Comparison of ENCODE assay signal across 9 mouse cellular contexts in the genomic region with DNA sequence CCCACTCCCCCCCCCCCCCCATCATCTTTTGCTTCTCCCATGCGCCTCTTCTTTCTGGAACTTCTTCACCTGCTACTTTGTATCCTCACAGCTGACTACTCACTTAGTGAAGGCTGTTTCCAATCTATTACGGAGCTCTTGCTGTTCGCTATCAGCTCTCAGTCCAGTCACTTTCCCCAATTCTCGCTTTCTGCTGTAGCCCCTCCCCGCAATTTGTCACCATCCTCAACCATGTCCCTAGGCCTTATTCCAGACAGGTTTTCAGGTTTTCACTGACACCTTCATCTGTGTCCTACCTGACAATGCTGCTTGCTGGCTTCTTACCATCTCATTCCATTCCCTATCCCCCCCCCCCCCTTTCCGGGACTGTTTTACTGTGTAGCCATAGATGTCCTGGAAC. TPM values are rescaled to one million over a fixed set of nuclear protein-coding genes. Genes with fewer than 3 reads are reported as not detected.
DNase-seq lines count a peak whose midpoint lies in the region; ATAC-seq and TF ChIP-seq lines count a peak whose summit lies in the region.
"Had no signal": no experiment of that assay in that cellular context is flagged by ENCODE, and none has a peak within 500 bp of the region (broad histone marks: within the 10 kb centered on the region; RNA-seq: fewer than 3 reads in every experiment).

No protein-coding gene starts in this region.

- TF ChIP-seq POLR2A in heart, adult 2 months (IDR thresholded peaks at IDR 0.05; ENCODE audit: insufficient read depth, low read depth, low read length) = no peak

- H3K27me3 ChIP-seq in heart, adult 2 months (ENCODE audit: control insufficient read depth, insufficient read depth, low read length) = no peaks in the 10 kb centered on the region
- no peaks in the 10 kb centered on the region for H3K27me3 ChIP-seq in G1E (ENCODE audit: insufficient read depth, low read length)
- H3K27me3 ChIP-seq in forebrain, embryonic 16.5 days (replicated peaks; ENCODE audit: control insufficient read depth, insufficient read depth, low read length) = no peaks in the 10 kb centered on the region
- no peaks in the 10 kb centered on the region for H3K27me3 ChIP-seq in liver, postnatal 0 days (ENCODE audit: insufficient read depth, low read length)

- ATAC-seq in G1E (ENCODE audit: extremely low read depth, insufficient number of reproducible peaks, low FRiP score, poor library complexity, severe bottlenecking) = no peak
- ATAC-seq in forebrain, embryonic 16.5 days = no peak
- ATAC-seq in liver, postnatal 0 days = no peak

- intact Hi-C loops in heart, adult 2 months (cut with DNase I) = loop anchor here (5.0 kb wide), 1 partner anchor 105 kb away; the partner anchor contains the start of gene Sbf1
- intact Hi-C loops in heart, postnatal 10 days (cut with DNase I) = loop anchor here (5.0 kb wide), 1 partner anchor 135 kb away; the partner anchor contains the start of gene Trabd

- DNase-seq in heart, adult 2 months = no peak
- DNase-seq in heart, postnatal 10 days = no peak
- no peak for DNase-seq in G1E (ENCODE audit: low spot score)
- DNase-seq in liver, postnatal 0 days = no peak
- no peak for DNase-seq in right cerebral cortex, adult 18-20 months
- no peak for DNase-seq in embryo, embryonic 10.5 days (ENCODE audit: low spot score)
- DNase-seq in c-Kit-positive CD71-positive TER-119-positive erythroid progenitor cells, embryonic 14.5 days (ENCODE audit: low spot score) = no peak
- DNase-seq: lung, postnatal 4 days had no signal

- H3K27ac ChIP-seq in heart, adult 2 months = no peak overlapping the region; the same call in 1 of the 2 replicates
- no peak overlapping the region for H3K27ac ChIP-seq in forebrain, embryonic 16.5 days (ENCODE audit: low read length)
- peak overlapping the region; percentile 98 for H3K27ac ChIP-seq in liver, postnatal 0 days (ENCODE audit: low read depth)

- peak overlapping the region; percentile 70 for H3K4me2 ChIP-seq in forebrain, embryonic 16.5 days (ENCODE audit: low read length)
- peak overlapping the region; percentile 87 for H3K4me2 ChIP-seq in liver, postnatal 0 days (ENCODE audit: low read depth, low read length)

- H3K4me3 ChIP-seq in heart, adult 2 months = peak overlapping the region; percentile 100
- peak overlapping the region; percentile 99; the same call in 1 of the 2 replicates for H3K4me3 ChIP-seq in G1E (ENCODE audit: low read depth, low read length)
- H3K4me3 ChIP-seq in forebrain, embryonic 16.5 days (replicated peaks; ENCODE audit: low read length) = peak overlapping the region; percentile 97
- peak overlapping the region; percentile 98 for H3K4me3 ChIP-seq in liver, postnatal 0 days (ENCODE audit: low read depth, low read length)

- H3K36me3 ChIP-seq in heart, adult 2 months (ENCODE audit: control insufficient read depth, insufficient read depth, low read length) = peaks cover 6% of the 10 kb centered on the region
- H3K36me3 ChIP-seq in G1E (replicated peaks) = peaks cover 13% of the 10 kb centered on the region
- H3K36me3 ChIP-seq in forebrain, embryonic 16.5 days (ENCODE audit: control insufficient read depth, insufficient read depth) = peaks cover 10% of the 10 kb centered on the region
- peaks cover 5% of the 10 kb centered on the region; the same call in 1 of the 2 replicates for H3K36me3 ChIP-seq in liver, postnatal 0 days (replicated peaks; ENCODE audit: insufficient read depth, low read length)

- peaks cover 7% of the 10 kb centered on the region for H3K4me1 ChIP-seq in heart, adult 2 months (ENCODE audit: control insufficient read depth, insufficient read depth, low read length)
- H3K4me1 ChIP-seq in G1E (ENCODE audit: insufficient read depth, low read depth, low read length) = peaks cover 64% of the 10 kb centered on the region
- peaks cover 28% of the 10 kb centered on the region for H3K4me1 ChIP-seq in forebrain, embryonic 16.5 days (replicated peaks; ENCODE audit: control insufficient read depth, insufficient read depth, low read length)
- peaks cover 29% of the 10 kb centered on the region for H3K4me1 ChIP-seq in liver, postnatal 0 days (ENCODE audit: insufficient read depth)

- no peak for TF ChIP-seq CTCF in heart, adult 2 months (IDR thresholded peaks at IDR 0.05)
- TF ChIP-seq CTCF in G1E (IDR thresholded peaks at IDR 0.05; ENCODE audit: low read depth, low read length) = no peak
- no peak for TF ChIP-seq CTCF in liver, postnatal 0 days (IDR thresholded peaks at IDR 0.05; ENCODE audit: low read depth)

- 0 out of 2 replicates have a peak, but pooled peaks cover 2% of the 10 kb centered on the region for H3K79me2 ChIP-seq in heart, adult 2 months (replicated peaks; ENCODE audit: control insufficient read depth, insufficient read depth, low read length)

- H3K9me3 ChIP-seq in G1E (replicated peaks) = peaks cover 4% of the 10 kb centered on the region
- no peaks in the 10 kb centered on the region for H3K9me3 ChIP-seq in forebrain, embryonic 16.5 days (ENCODE audit: control insufficient read depth, low read length)
- 0 out of 2 replicates have a peak, but pooled peaks cover 2% of the 10 kb centered on the region for H3K9me3 ChIP-seq in liver, postnatal 0 days (ENCODE audit: low read length)

- peak overlapping the region; percentile 97; the same call in 1 of the 2 replicates for H3K9ac ChIP-seq in heart, adult 2 months (ENCODE audit: low read depth, low read length)
- peak overlapping the region; percentile 100 for H3K9ac ChIP-seq in forebrain, embryonic 16.5 days (replicated peaks; ENCODE audit: low read depth, low read length)
- H3K9ac ChIP-seq in liver, postnatal 0 days (replicated peaks) = peak overlapping the region; percentile 100

- TF ChIP-seq EP300 in heart, adult 2 months (IDR thresholded peaks at IDR 0.05; ENCODE audit: insufficient read depth, low read depth, low read length) = no peak
- TF ChIP-seq EP300 in liver, postnatal 0 days (IDR thresholded peaks at IDR 0.05; ENCODE audit: low read depth) = no peak

- WGBS in heart, adult 2 months = 69% methylated on average over 6 of the region's 6 CpGs
- WGBS in forebrain, embryonic 16.5 days = 50% methylated on average over 6 of the region's 6 CpGs
- WGBS in liver, postnatal 0 days (ENCODE audit: insufficient replicate concordance) = 59% methylated on average over 6 of the region's 6 CpGs

RNA-seq across cellular contexts. Expression of gene Ppp6r2, which starts 1.1 kb away (rescaled TPM):
- total RNA-seq in heart, adult 2 months (2021) = 10 to 100 TPM; 66.7 to 79.0 TPM
- 73.2 and 107 TPM in 2 replicates for polyA plus RNA-seq in heart, adult 2 months (2012; rRNA removed)
- 10 to 100 TPM; 59.5 to 60.6 TPM for total RNA-seq in heart, postnatal 10 days (2021)
- total RNA-seq in G1E (2014; fragmentation: Nextera tagmentation) = 47.6 and 65.5 TPM in 2 replicates
- total RNA-seq in G1E (2017) = 34.9 and 104 TPM in 2 replicates
- polyA plus RNA-seq in G1E (2012) = 105 and 107 TPM in 2 replicates
- polyA plus RNA-seq in forebrain, embryonic 16.5 days (2015; fragmentation: Nextera tagmentation; extraction: Ambion mirVana) = 77.8 and 90.8 TPM in 2 replicates
- 13.9 and 18.1 TPM in 2 replicates for polyA plus RNA-seq in liver, postnatal 0 days (2015; fragmentation: Nextera tagmentation; extraction: Ambion mirVana)

RNA-seq across cellular contexts. Expression of gene Dennd6b, which starts 16.2 kb away (rescaled TPM):
- 1 to 10 TPM; 8.4 to 9.1 TPM for total RNA-seq in heart, adult 2 months (2021)
- polyA plus RNA-seq in heart, adult 2 months (2012; rRNA removed) = 24.0 and 27.7 TPM in 2 replicates
- total RNA-seq in heart, postnatal 10 days (2021) = 1 to 10 TPM; 8.6 TPM
- total RNA-seq in G1E (2014; fragmentation: Nextera tagmentation) (3.5 and 4.0 TPM in 2 replicates), G1E (2017) (1.8 and 2.3 TPM in 2 replicates)
- 7.3 and 7.6 TPM in 2 replicates for polyA plus RNA-seq in G1E (2012)
- polyA plus RNA-seq in forebrain, embryonic 16.5 days (2015; fragmentation: Nextera tagmentation; extraction: Ambion mirVana) = 60.7 and 83.2 TPM in 2 replicates
- polyA plus RNA-seq in liver, postnatal 0 days (2015; fragmentation: Nextera tagmentation; extraction: Ambion mirVana) = 2.6 and 2.7 TPM in 2 replicates

RNA-seq across cellular contexts. Expression of gene Plxnb2, which starts 31.9 kb away (rescaled TPM):
- 10 to 100 TPM; 75.7 to 93.5 TPM for total RNA-seq in heart, adult 2 months (2021)
- 92.3 and 121 TPM in 2 replicates for polyA plus RNA-seq in heart, adult 2 months (2012; rRNA removed)
- 100 to 1,000 TPM; 115 to 145 TPM for total RNA-seq in heart, postnatal 10 days (2021)
- total RNA-seq in G1E (2014; fragmentation: Nextera tagmentation) (9.9 and 10.6 TPM in 2 replicates), G1E (2017) (1.8 and 3.1 TPM in 2 replicates)
- polyA plus RNA-seq in G1E (2012) = 15.5 and 17.6 TPM in 2 replicates
- polyA plus RNA-seq in forebrain, embryonic 16.5 days (2015; fragmentation: Nextera tagmentation; extraction: Ambion mirVana) = 112 and 126 TPM in 2 replicates
- polyA plus RNA-seq in liver, postnatal 0 days (2015; fragmentation: Nextera tagmentation; extraction: Ambion mirVana) = 27.2 and 29.7 TPM in 2 replicates
